Mouse (Mus musculus): ENCODE measurements around the gene Tapbpl. TPM values are rescaled to one million over a fixed set of nuclear protein-coding genes. Genes with fewer than 3 reads are reported as not detected.
A peak's percentile ranks its signal among the peaks of the same experiment; 100 is the strongest.

Tapbpl gene
- polyA plus RNA-seq, 1 experiment, result 6.2 TPM

DNA sequence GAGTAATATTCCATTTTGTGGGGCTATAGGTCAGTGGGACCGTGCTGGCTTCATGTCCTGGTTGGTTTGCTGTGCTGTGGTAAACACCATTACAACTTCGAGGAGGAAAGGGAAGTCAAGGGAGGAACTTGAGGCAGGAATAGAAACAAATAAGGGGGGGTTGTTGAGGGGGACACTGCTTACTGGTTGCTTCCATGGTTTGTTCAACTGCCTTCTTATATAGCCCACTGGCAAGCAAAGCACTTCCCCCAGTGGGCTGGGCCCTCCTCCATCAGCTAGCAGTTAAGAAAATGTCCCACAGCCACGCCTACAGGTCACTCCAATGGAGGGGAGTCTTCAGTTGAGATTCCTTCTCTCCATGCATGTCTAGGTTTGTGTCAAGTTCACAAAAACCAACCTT, 20.6 kb upstream of the Tapbpl start:
- no peak overlapping the region for H3K27ac ChIP-seq (ENCODE audit: control insufficient read depth, insufficient read depth, low read depth, low read length, poor library complexity)
- H3K4me1 ChIP-seq (ENCODE audit: control insufficient read depth, insufficient read depth, low read length), result peaks cover 4% of the 10 kb centered on the region; the same call in 1 of the 2 replicates
- H3K4me3 ChIP-seq (replicated peaks; ENCODE audit: control insufficient read depth, low read depth, low read length), result no peak overlapping the region
- 20% methylated on average over 3 of the region's 3 CpGs for WGBS
- no peak for TF ChIP-seq POLR2A (IDR thresholded peaks at IDR 0.05; ENCODE audit: borderline replicate concordance, control insufficient read depth, low read depth, low read length)
- no peak for TF ChIP-seq CTCF (IDR thresholded peaks at IDR 0.05; ENCODE audit: control insufficient read depth, insufficient read depth, low read length)

DNA sequence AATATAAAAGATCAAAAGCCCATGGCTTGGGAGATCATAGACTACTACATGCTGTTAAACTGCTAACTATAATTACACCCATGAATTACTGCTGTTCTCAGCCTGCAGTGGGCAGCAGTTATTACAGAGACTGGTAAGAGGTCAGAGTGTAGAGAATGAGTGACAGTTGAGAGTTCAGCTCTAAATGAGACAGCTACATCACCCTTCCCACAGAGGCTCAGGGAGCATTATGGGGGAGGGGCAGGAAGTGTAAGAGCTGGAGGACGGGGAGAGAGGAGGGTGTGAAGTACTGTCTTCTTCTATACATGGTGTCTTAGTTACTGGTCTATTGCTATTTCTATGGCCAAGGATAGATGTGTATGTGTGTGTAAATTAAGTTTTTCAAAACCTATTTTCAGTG, 12.9 kb upstream of the Tapbpl start:
- Histone ChIP-seq H3K4me1 (ENCODE audit: control insufficient read depth, insufficient read depth, low read length) (peaks cover 7% of the 10 kb centered on the region), H3K27ac (ENCODE audit: control insufficient read depth, insufficient read depth, low read depth, low read length, poor library complexity) (no peak overlapping the region), H3K4me3 (replicated peaks; ENCODE audit: control insufficient read depth, low read depth, low read length) (no peak overlapping the region)
- WGBS, result 11% methylated on average over 1 of the region's 1 CpGs
- TF ChIP-seq CTCF (IDR thresholded peaks at IDR 0.05; ENCODE audit: control insufficient read depth, insufficient read depth, low read length) (no peak), POLR2A (IDR thresholded peaks at IDR 0.05; ENCODE audit: borderline replicate concordance, control insufficient read depth, low read depth, low read length) (no peak)

DNA sequence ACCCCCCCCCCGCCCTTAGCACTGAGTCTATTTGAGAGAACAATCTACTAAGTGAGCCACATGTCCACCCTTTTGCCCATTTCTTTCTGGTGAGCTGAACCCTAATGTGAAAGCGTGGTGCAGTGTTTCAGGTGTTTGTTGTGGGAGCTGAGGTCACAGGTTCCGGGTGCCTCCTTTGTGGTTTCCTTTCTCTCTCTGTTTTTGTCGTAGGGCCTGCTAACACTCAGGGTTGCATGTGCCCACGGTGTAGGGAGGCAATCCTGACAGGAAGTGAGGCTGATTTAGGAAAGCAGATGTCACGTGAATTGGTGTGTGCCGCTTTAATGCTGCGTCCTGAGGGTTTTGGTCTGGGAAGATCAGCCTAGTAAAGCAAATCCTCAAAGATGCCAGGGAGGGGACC, 9.9 kb upstream of the Tapbpl start:
- Histone ChIP-seq H3K27ac (ENCODE audit: control insufficient read depth, insufficient read depth, low read depth, low read length, poor library complexity) (no peak overlapping the region), H3K4me1 (ENCODE audit: control insufficient read depth, insufficient read depth, low read length) (peaks cover 12% of the 10 kb centered on the region), H3K4me3 (replicated peaks; ENCODE audit: control insufficient read depth, low read depth, low read length) (no peak overlapping the region)
- 11% methylated on average over 8 of the region's 8 CpGs for WGBS
- TF ChIP-seq CTCF (IDR thresholded peaks at IDR 0.05; ENCODE audit: control insufficient read depth, insufficient read depth, low read length), result no peak
- TF ChIP-seq POLR2A (IDR thresholded peaks at IDR 0.05; ENCODE audit: borderline replicate concordance, control insufficient read depth, low read depth, low read length), result no peak

DNA sequence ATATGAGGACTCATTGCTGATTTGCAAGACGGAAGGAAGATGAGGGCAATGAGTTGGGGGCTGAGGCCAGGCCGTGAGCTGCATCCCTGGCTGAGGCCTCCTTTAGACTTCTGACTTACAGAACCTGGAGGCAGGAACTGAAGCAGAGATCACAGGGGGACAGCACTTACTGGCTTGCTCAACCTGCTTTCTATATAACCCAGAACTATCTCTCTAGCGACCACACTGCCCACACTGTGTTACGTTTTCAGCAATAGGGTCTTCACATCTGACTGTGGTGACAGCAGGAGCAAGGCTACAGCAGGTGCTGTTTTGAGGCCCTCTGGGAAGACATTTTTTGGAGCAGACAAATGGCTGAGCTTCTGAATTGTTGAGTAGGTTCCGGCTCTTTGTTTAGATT, 9.0 kb upstream of the Tapbpl start:
- Histone ChIP-seq H3K27ac (ENCODE audit: control insufficient read depth, insufficient read depth, low read depth, low read length, poor library complexity) (no peak overlapping the region), H3K4me3 (replicated peaks; ENCODE audit: control insufficient read depth, low read depth, low read length) (no peak overlapping the region), H3K4me1 (ENCODE audit: control insufficient read depth, insufficient read depth, low read length) (peaks cover 10% of the 10 kb centered on the region)
- WGBS, result 44% methylated on average over 5 of the region's 5 CpGs
- TF ChIP-seq CTCF (IDR thresholded peaks at IDR 0.05; ENCODE audit: control insufficient read depth, insufficient read depth, low read length) (no peak), POLR2A (IDR thresholded peaks at IDR 0.05; ENCODE audit: borderline replicate concordance, control insufficient read depth, low read depth, low read length) (no peak)

DNA sequence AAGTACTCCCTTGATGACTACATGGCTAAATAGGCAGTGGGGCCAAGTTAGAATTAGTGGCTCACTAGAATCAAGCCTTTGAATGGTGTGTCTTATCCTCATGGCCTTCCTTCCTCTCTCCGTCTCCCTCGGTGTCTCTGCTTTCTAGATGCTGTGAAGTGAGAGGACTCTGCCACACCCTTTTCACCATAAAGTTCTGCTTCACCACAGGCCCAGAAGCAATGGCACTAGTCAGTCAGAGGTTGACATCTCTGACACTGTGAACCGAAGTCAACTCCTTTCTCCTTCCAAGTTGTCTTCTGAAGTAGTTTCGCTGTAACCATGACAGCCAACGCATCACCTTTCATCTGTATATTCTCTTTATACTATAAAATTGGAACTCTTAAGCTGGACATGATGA, 7.9 kb upstream of the Tapbpl start:
- no peak overlapping the region for H3K27ac ChIP-seq (ENCODE audit: control insufficient read depth, insufficient read depth, low read depth, low read length, poor library complexity)
- peaks cover 10% of the 10 kb centered on the region for H3K4me1 ChIP-seq (ENCODE audit: control insufficient read depth, insufficient read depth, low read length)
- TF ChIP-seq CTCF (IDR thresholded peaks at IDR 0.05; ENCODE audit: control insufficient read depth, insufficient read depth, low read length) (no peak), POLR2A (IDR thresholded peaks at IDR 0.05; ENCODE audit: borderline replicate concordance, control insufficient read depth, low read depth, low read length) (no peak)
- 69% methylated on average over 5 of the region's 5 CpGs for WGBS
- no peak overlapping the region for H3K4me3 ChIP-seq (replicated peaks; ENCODE audit: control insufficient read depth, low read depth, low read length)

DNA sequence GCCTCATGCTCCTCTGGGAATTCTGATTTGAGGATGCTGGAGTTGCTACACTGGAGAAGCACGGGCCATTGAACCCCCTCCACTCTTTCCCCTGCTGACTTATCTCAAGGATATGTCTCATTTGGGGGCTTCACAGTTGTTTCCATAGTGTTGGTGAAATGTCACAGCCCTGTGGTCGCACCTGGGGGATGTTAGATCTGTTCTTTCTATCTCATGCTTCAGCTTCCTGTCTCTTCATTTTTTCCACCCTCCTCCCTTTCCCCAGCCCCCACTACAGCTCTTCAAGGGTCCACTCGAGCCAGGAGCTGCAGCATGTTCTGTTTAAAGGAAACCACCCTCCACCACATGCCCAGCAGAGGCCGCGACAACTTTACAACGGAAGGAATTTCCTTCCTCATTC, 6.7 kb upstream of the Tapbpl start:
- H3K4me1 ChIP-seq (ENCODE audit: control insufficient read depth, insufficient read depth, low read length), result peaks cover 10% of the 10 kb centered on the region
- 0 out of 2 replicates have a peak overlapping the region, but pooled peaks have one; percentile 25 for H3K27ac ChIP-seq (ENCODE audit: control insufficient read depth, insufficient read depth, low read depth, low read length, poor library complexity)
- 6% methylated on average over 6 of the region's 6 CpGs for WGBS
- TF ChIP-seq POLR2A (IDR thresholded peaks at IDR 0.05; ENCODE audit: borderline replicate concordance, control insufficient read depth, low read depth, low read length) (no peak), CTCF (IDR thresholded peaks at IDR 0.05; ENCODE audit: control insufficient read depth, insufficient read depth, low read length) (no peak)
- H3K4me3 ChIP-seq (replicated peaks; ENCODE audit: control insufficient read depth, low read depth, low read length), result no peak overlapping the region

DNA sequence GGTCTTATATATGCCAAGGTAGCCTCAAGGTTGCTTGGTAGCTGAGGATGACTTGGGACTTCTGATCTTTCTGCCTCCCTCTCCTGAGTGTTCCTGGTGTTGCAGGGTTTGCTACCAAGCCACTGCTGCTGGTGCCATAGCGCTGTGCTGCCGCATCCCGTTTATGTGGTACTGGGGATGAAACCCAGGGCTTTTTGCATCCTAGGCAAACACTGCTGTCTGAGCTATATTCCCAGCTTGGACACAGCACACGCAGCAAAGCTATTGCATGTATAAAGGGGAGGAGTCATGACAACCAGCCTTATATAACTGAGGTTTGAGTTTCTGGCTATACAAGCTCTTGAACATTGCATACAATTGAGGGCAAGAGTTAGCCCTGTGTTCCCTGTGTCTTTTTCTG, 5.8 kb upstream of the Tapbpl start:
- 15% methylated on average over 4 of the region's 4 CpGs for WGBS
- no peak overlapping the region for H3K4me3 ChIP-seq (replicated peaks; ENCODE audit: control insufficient read depth, low read depth, low read length)
- H3K27ac ChIP-seq (ENCODE audit: control insufficient read depth, insufficient read depth, low read depth, low read length, poor library complexity), result no peak overlapping the region; the same call in 1 of the 2 replicates
- peaks cover 8% of the 10 kb centered on the region for H3K4me1 ChIP-seq (ENCODE audit: control insufficient read depth, insufficient read depth, low read length)
- TF ChIP-seq POLR2A (IDR thresholded peaks at IDR 0.05; ENCODE audit: borderline replicate concordance, control insufficient read depth, low read depth, low read length) (no peak), CTCF (IDR thresholded peaks at IDR 0.05; ENCODE audit: control insufficient read depth, insufficient read depth, low read length) (no peak)

DNA sequence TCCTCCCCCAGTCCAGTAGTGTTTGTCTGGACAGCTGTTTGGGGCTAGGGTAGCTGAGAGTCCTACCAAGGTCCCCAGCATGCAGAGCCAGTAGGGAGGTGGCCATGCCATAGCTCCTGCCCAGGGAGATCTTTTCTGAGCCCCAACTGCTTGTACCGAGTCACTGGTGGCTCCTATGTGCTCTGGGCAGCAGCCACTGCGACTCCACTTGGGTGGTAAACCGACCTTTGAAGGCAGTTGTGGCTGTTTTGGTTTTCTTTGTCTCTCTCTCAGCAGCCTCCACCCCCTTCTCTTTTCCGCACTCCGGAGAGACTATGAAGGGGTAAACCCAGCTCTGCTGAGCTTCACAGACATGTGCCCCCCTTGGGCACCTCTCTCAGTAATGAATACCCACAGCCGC, 5.1 kb upstream of the Tapbpl start, which contains the start of gene Cd27:
Cd27 (minus strand) TSS at position 229 of the 400 bp plus-strand sequence.
- TF ChIP-seq CTCF (IDR thresholded peaks at IDR 0.05; ENCODE audit: control insufficient read depth, insufficient read depth, low read length) (no peak), POLR2A (IDR thresholded peaks at IDR 0.05; ENCODE audit: borderline replicate concordance, control insufficient read depth, low read depth, low read length) (no peak)
- 7% methylated on average over 6 of the region's 6 CpGs for WGBS
- Histone ChIP-seq H3K4me1 (ENCODE audit: control insufficient read depth, insufficient read depth, low read length) (peaks cover 7% of the 10 kb centered on the region), H3K4me3 (replicated peaks; ENCODE audit: control insufficient read depth, low read depth, low read length) (peak within 1 kb of the TSS; percentile 31), H3K27ac (ENCODE audit: control insufficient read depth, insufficient read depth, low read depth, low read length, poor library complexity) (peak within 1 kb of the TSS; percentile 18)

DNA sequence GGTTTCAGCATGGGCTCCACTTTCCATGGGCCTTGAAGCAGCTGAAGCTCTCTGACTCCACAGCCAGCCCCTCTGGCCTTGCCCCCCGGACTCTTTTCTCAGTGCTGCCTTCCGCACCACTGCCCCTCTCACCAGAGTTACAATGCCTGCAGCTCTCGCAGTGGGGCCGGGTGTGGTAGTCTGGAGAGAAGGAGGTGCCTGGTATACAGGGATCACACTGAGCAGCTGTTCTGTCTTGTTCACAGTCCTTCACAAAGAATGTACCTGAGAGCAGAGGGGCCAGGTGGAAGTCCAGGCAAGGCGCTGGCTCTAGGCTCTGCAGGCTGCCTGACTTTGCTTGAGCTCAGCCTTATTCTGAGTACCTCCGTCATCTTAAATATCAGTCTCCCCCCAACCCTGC, 4.7 kb upstream of the Tapbpl start:
- H3K4me3 ChIP-seq (replicated peaks; ENCODE audit: control insufficient read depth, low read depth, low read length), result peak overlapping the region; percentile 31
- 25% methylated on average over 6 of the region's 6 CpGs for WGBS
- peak overlapping the region; percentile 18; the same call in 1 of the 2 replicates for H3K27ac ChIP-seq (ENCODE audit: control insufficient read depth, insufficient read depth, low read depth, low read length, poor library complexity)

More for the DNA sequence above, 4.7 kb upstream of the Tapbpl start:
- TF ChIP-seq POLR2A (IDR thresholded peaks at IDR 0.05; ENCODE audit: borderline replicate concordance, control insufficient read depth, low read depth, low read length) (no peak), CTCF (IDR thresholded peaks at IDR 0.05; ENCODE audit: control insufficient read depth, insufficient read depth, low read length) (no peak)
- H3K4me1 ChIP-seq (ENCODE audit: control insufficient read depth, insufficient read depth, low read length), result peaks cover 5% of the 10 kb centered on the region
